Mouse (Mus musculus): ENCODE results near the gene 7420426K07Rik.

GRCm38 (mm10) chr9:98953291-98953690, 50.4 kb downstream of the 7420426K07Rik start:
- no peak for TF ChIP-seq MEF2A (IDR thresholded peaks at IDR 0.05; ENCODE audit: borderline replicate concordance, low read depth, low read length)
- TF ChIP-seq UBTF (IDR thresholded peaks at IDR 0.05; ENCODE audit: low read depth, low read length), result no peak
- no peak for TF ChIP-seq TCF12 (IDR thresholded peaks at IDR 0.05; ENCODE audit: low read depth, low read length)
- TF ChIP-seq POLR2A (IDR thresholded peaks at IDR 0.05; ENCODE audit: low read depth, low read length), result no peak
- TF ChIP-seq PAX5 (IDR thresholded peaks at IDR 0.05; ENCODE audit: low read length), result no peak
- no peak for TF ChIP-seq CTCF (conservative IDR thresholded peaks at IDR 0.05 in 1 of 2, IDR thresholded peaks at IDR 0.05 in 1 of 2; ENCODE audit: low read depth in 2 of 2, low read length in 2 of 2)
- no peak for TF ChIP-seq EP300 (IDR thresholded peaks at IDR 0.05; ENCODE audit: low read length)
- TF ChIP-seq ZC3H11A (IDR thresholded peaks at IDR 0.05; ENCODE audit: low read depth, low read length), result no peak
- no peak for TF ChIP-seq NELFE (IDR thresholded peaks at IDR 0.05; ENCODE audit: low read depth, low read length)
- TF ChIP-seq USF2 (conservative IDR thresholded peaks at IDR 0.05; ENCODE audit: low read depth, low read length), result no peak
- TF ChIP-seq RAD21 (IDR thresholded peaks at IDR 0.05; ENCODE audit: low read depth, low read length), result no peak
- TF ChIP-seq MYC (IDR thresholded peaks at IDR 0.05; ENCODE audit: low read depth, low read length), result no peak
- no peak for TF ChIP-seq SIN3A (IDR thresholded peaks at IDR 0.05; ENCODE audit: low read length)
- TF ChIP-seq MAX (IDR thresholded peaks at IDR 0.05; ENCODE audit: low read length), result no peak

Measured in CH12.LX (cell line).